Mouse (Mus musculus): ENCODE results near the gene Slc16a5.

- no peak for TF ChIP-seq POLR2A (IDR thresholded peaks at IDR 0.05; ENCODE audit: low read depth, low read length)
- TF ChIP-seq CTCF (conservative IDR thresholded peaks at IDR 0.05; ENCODE audit: insufficient read depth, insufficient read length, low read depth, low read length) = no peak
Measured at GRCm38 (mm10) chr11:115448075-115448474, 14.2 kb upstream of the Slc16a5 start.
